Mouse (Mus musculus) embryonic fibroblast, embryonic 13.5 days (primary cell): ENCODE data around the gene Abcc8. TPM values are rescaled to one million over a fixed set of nuclear protein-coding genes. Genes with fewer than 3 reads are reported as not detected.

ENCODE experiments used
- H3K27ac ChIP-seq: 2 replicates; pipeline ENCODE4 v1.5.1; 2012; ENCODE audit warnings: low read length, control low read depth, inconsistent platforms; ENCODE audit not compliant: insufficient read depth
- H3K4me1 ChIP-seq: 2 replicates; pipeline ENCODE4 v1.6.1; 2011; ENCODE audit warnings: low read length; ENCODE audit not compliant: control insufficient read depth, insufficient read depth
- H3K4me3 ChIP-seq: 2 replicates; pipeline ENCODE4 v1.5.1; 2011; ENCODE audit warnings: mild to moderate bottlenecking, control low read depth, low read length; ENCODE audit not compliant: insufficient read depth
- CTCF ChIP-seq: IDR thresholded peaks from 2 replicates; pipeline ENCODE4 v1.5.1; 2011; ENCODE audit warnings: mild to moderate bottlenecking, control low read depth, low read length, moderate library complexity, borderline replicate concordance; ENCODE audit not compliant: insufficient read depth
- POLR2A ChIP-seq: IDR thresholded peaks from 2 replicates; pipeline ENCODE4 v1.6.1; 2011; ENCODE audit warnings: low read depth, mild to moderate bottlenecking, control low read depth, low read length, moderate library complexity
- polyA plus RNA-seq: library from polyadenylated mRNA; stranded (reverse); fragments of >200 nt; gene quantifications from 2 replicates; pipeline ENCODE4 v1.2.4, GENCODE M21; 2011; ENCODE audit warnings: low read depth; ENCODE audit not compliant: missing spikeins, insufficient read length

The Abcc8 gene
- polyA plus RNA-seq, 1 experiment = not detected

DNA sequence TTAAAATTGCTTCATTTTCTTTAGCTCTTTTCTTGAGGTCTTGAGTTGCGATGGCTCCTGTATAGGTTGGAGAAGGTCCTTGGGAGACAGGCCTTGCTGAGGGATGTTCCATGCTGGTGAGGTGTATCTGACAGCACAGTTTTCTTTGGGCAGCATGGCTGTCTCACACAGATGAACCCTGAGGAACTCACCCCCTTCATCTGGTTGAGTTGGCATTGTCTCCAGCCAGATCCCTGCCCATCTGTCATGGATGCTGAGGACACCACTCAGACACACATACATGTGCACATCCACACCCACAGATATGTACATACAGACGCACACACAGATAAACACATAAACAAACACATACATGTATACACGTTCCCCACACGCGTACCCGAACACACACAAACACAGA, 116.5 kb downstream of the Abcc8 start:
- Histone ChIP-seq H3K27ac (no peak overlapping the region), H3K4me3 (no peak overlapping the region), H3K4me1 (no peaks in the 10 kb centered on the region)
- TF ChIP-seq POLR2A (no peak), CTCF (no peak)

DNA sequence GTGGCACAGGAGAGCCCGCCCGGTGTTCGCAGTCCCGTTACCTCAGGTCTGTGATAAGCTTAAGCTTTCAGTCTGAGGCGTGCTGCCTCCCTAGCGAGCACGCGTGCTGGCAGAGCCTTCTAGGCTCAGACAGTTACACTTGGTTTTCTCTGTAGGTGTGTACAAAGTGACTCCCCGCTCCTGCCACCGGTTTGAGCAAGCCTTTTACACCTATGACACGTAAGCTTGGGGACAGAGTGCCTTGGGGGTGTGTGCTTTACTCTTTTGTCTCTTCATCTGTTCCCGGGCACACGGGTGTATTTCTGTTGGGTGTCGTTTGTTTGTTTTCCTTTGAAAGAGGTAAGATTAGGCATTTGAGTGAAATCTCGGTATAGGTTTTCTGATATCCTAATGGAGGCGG, 118.2 kb downstream of the Abcc8 start:
- TF ChIP-seq POLR2A = no peak
- no peak for TF ChIP-seq CTCF
- H3K4me3 ChIP-seq = no peak overlapping the region
- no peak overlapping the region for H3K27ac ChIP-seq
- no peaks in the 10 kb centered on the region for H3K4me1 ChIP-seq

DNA sequence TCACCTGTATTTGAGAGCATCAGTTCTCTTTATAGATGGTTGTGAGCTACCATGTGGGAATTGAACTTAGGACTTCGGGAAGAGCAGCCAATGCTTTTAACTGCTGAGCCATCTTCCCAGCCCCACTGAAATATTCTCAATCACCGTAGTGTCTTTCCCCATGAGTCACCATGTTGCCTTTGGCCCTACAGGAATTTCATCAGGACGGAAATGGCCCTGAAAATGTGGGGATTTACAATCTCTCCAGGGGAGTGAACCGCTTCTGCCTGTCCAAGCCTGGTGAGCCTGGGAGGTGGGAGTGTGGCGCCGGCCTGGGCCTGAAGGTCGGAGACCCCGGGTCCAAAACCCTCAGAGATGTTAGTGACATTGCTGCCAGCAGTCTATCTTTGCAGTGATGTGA, 119.1 kb downstream of the Abcc8 start:
- Histone ChIP-seq H3K4me3 (no peak overlapping the region), H3K27ac (no peak overlapping the region), H3K4me1 (no peaks in the 10 kb centered on the region)
- no peak for TF ChIP-seq CTCF
- TF ChIP-seq POLR2A = no peak

DNA sequence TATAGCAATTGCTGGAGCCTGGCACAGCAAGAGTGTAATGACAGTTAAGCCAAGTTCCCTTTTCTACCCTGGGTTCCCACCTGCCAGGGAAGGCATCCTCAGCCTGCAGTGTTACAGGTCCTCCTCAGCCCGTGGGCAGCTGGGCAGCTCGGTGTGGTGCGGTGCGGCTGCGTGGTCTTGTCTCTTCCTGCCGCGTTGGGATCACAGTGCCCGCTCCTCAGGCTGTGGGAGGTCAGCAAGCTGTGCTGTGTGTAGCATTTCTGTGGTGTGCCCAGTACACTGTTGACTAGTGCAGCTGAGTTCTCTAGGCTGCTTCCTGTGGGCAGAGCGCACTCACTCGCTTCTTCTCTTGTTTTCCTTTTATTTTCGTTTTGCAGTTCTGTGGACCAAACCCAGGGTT, 121.0 kb downstream of the Abcc8 start:
- no peak for TF ChIP-seq POLR2A
- no peak for TF ChIP-seq CTCF
- Histone ChIP-seq H3K4me1 (no peaks in the 10 kb centered on the region), H3K27ac (no peak overlapping the region), H3K4me3 (no peak overlapping the region)

Other genes with a start within 250 kb of the Abcc8 start
- gene Abcc6, start 149.7 kb downstream of the Abcc8 start, polyA plus RNA-seq = 0.14 TPM in 1 of 2 replicates, not detected in the other
- gene Nomo1, start 146.3 kb downstream of the Abcc8 start, polyA plus RNA-seq = 52.2 and 80.0 TPM in 2 replicates
- gene Kcnj11, start 79.3 kb downstream of the Abcc8 start, polyA plus RNA-seq = not detected in 2 replicates
- not detected in 2 replicates for gene Ush1c, start 58.5 kb upstream of the Abcc8 start, polyA plus RNA-seq
- not detected in 2 replicates for gene Otog, start 61.0 kb upstream of the Abcc8 start, polyA plus RNA-seq
- gene Myod1, start 196.4 kb upstream of the Abcc8 start, polyA plus RNA-seq = not detected in 2 replicates
- gene Kcnc1, start 216.5 kb upstream of the Abcc8 start, polyA plus RNA-seq = not detected in 2 replicates